Mouse (Mus musculus) hindbrain, embryonic 14.5 days (tissue): ENCODE results near the gene Galnt18. TPM values are rescaled to one million over a fixed set of nuclear protein-coding genes. Genes with fewer than 3 reads are reported as not detected.
A peak's percentile ranks its signal among the peaks of the same experiment; 100 is the strongest.

Source experiments
- ATAC-seq: fragments of 200-750 bp; cut with Nextera tagmentation; 2 replicates; pipeline ENCODE4 v1.8.0; 2017; ENCODE audit warnings: moderate number of reproducible peaks, mild to moderate bottlenecking, moderate TSS enrichment, moderate library complexity; ENCODE audit not compliant: low FRiP score
- DNase-seq: peaks from one replicate; pipeline ENCODE4 v3.0.0-alpha.2; 2015; ENCODE audit warnings: low spot score
- H3K27ac ChIP-seq: fragments of 300-500 bp; sonication (generic); 2 replicates; pipeline ENCODE4 v1.5.1; 2014; ENCODE audit warnings: mild to moderate bottlenecking, moderate library complexity
- H3K27me3 ChIP-seq: fragments of 300-500 bp; sonication (generic); 2 replicates; pipeline ENCODE4 v1.6.1; 2014; ENCODE audit warnings: mild to moderate bottlenecking, low read length, mixed read lengths; ENCODE audit not compliant: control insufficient read depth, insufficient read depth
- H3K36me3 ChIP-seq: fragments of 300-500 bp; sonication (generic); replicated peaks from 2 replicates; pipeline ENCODE4 v1.6.1; 2014; ENCODE audit not compliant: control insufficient read depth, insufficient read depth
- H3K4me1 ChIP-seq: fragments of 300-500 bp; sonication (generic); replicated peaks from 2 replicates; pipeline ENCODE4 v1.6.1; 2014; ENCODE audit warnings: antibody characterized with exemption, low read length, mixed read lengths; ENCODE audit not compliant: control insufficient read depth, insufficient read depth
- H3K4me2 ChIP-seq: fragments of 300-500 bp; sonication (generic); replicated peaks from 2 replicates; pipeline ENCODE4 v1.6.1; 2014; ENCODE audit warnings: mild to moderate bottlenecking, moderate library complexity
- H3K4me3 ChIP-seq: fragments of 300-500 bp; sonication (generic); replicated peaks from 2 replicates; pipeline ENCODE4 v1.5.1; 2014; ENCODE audit warnings: mild to moderate bottlenecking, low read length
- H3K9ac ChIP-seq: fragments of 300-500 bp; sonication (generic); 2 replicates; pipeline ENCODE4 v1.6.1; 2014
- H3K9me3 ChIP-seq: fragments of 300-500 bp; sonication (generic); 2 replicates; pipeline ENCODE4 v1.6.1; 2016; ENCODE audit warnings: low read length; ENCODE audit not compliant: control insufficient read depth
- WGBS: fragments of 180-500 bp; shearing (Covaris S2); extraction: QIAGEN DNeasy Blood & Tissue Kit; methylation state at CpG from one replicate; pipeline ENCODE4 v1.1.7; 2014; 5-methylcytosine and 5-hydroxymethylcytosine counted together
- polyA plus RNA-seq: library from polyadenylated mRNA; unstranded; fragments of >200 nt; fragmentation: Nextera tagmentation; extraction: Ambion mirVana; gene quantifications from 2 replicates; pipeline ENCODE4 v1.2.1, GENCODE M21; 2014

Galnt18 gene
- polyA plus RNA-seq = 10.9 and 14.2 TPM in 2 replicates

GRCm38 (mm10) chr7:111779504-111780242 lies at the start of gene Galnt18:
TSS of gene Galnt18 (minus strand) at chr7:111779977.
- H3K27me3 ChIP-seq = peaks cover 5% of the 10 kb centered on the region
- peak within 1 kb of the TSS; percentile 59 for H3K9ac ChIP-seq
- peak within 1 kb of the TSS; percentile 98 for H3K4me2 ChIP-seq
- peaks cover 15% of the 10 kb centered on the region for H3K4me1 ChIP-seq
- no peaks in the 10 kb centered on the region for H3K9me3 ChIP-seq
- peak within 1 kb of the TSS; percentile 50 for H3K4me3 ChIP-seq
- ATAC-seq = peak; percentile 98
- H3K27ac ChIP-seq = no peak within 1 kb of the TSS
- under 1% methylated on average over 43 of the region's 52 CpGs for whole genome bisulfite sequencing
- DNase-seq = peak; percentile 86
- no peaks in the 10 kb centered on the region for H3K36me3 ChIP-seq

- no peaks in the 10 kb centered on the region for H3K36me3 ChIP-seq
- no peak overlapping the region for H3K27ac ChIP-seq
- no peak overlapping the region for H3K9ac ChIP-seq
- no peak overlapping the region for H3K4me3 ChIP-seq
- DNase-seq (no peak), ATAC-seq (no peak)
- no peaks in the 10 kb centered on the region for H3K4me1 ChIP-seq
- WGBS = 94% methylated on average over 1 of the region's 1 CpGs
- H3K27me3 ChIP-seq = 0 out of 2 replicates have a peak, but pooled peaks cover 3% of the 10 kb centered on the region
- no peak overlapping the region for H3K4me2 ChIP-seq
- H3K9me3 ChIP-seq = no peaks in the 10 kb centered on the region
Measured at GRCm38 (mm10) chr7:111827337-111827736, 47.6 kb upstream of the Galnt18 start.

- WGBS = 54% methylated on average over 1 of the region's 1 CpGs
- Histone ChIP-seq H3K36me3 (no peaks in the 10 kb centered on the region), H3K27ac (no peak overlapping the region), H3K4me1 (no peaks in the 10 kb centered on the region), H3K9me3 (no peaks in the 10 kb centered on the region), H3K27me3 (no peaks in the 10 kb centered on the region), H3K4me3 (no peak overlapping the region), H3K9ac (no peak overlapping the region), H3K4me2 (no peak overlapping the region)
- no peak for ATAC-seq
- no peak for DNase-seq
Measured at GRCm38 (mm10) chr7:111813093-111813492, 33.3 kb upstream of the Galnt18 start.

GRCm38 (mm10) chr7:111811036-111811435 lies 31.3 kb upstream of the Galnt18 start:
- no peak for ATAC-seq
- Histone ChIP-seq H3K4me1 (no peaks in the 10 kb centered on the region), H3K4me2 (no peak overlapping the region), H3K36me3 (no peaks in the 10 kb centered on the region), H3K27ac (no peak overlapping the region), H3K9ac (no peak overlapping the region), H3K27me3 (no peaks in the 10 kb centered on the region), H3K4me3 (no peak overlapping the region), H3K9me3 (no peaks in the 10 kb centered on the region)
- WGBS = 66% methylated on average over 2 of the region's 2 CpGs
- no peak for DNase-seq

- no peak overlapping the region for H3K9ac ChIP-seq
- H3K27me3 ChIP-seq = no peaks in the 10 kb centered on the region
- H3K36me3 ChIP-seq = no peaks in the 10 kb centered on the region
- H3K4me3 ChIP-seq = no peak overlapping the region
- DNase-seq (no peak), ATAC-seq (no peak)
- H3K27ac ChIP-seq = no peak overlapping the region
- no peak overlapping the region for H3K4me2 ChIP-seq
- H3K9me3 ChIP-seq = no peaks in the 10 kb centered on the region
- H3K4me1 ChIP-seq = no peaks in the 10 kb centered on the region
- 69% methylated on average over 3 of the region's 3 CpGs for WGBS
Measured at GRCm38 (mm10) chr7:111809796-111810195, 30.0 kb upstream of the Galnt18 start.

- no peaks in the 10 kb centered on the region for H3K27me3 ChIP-seq
- H3K4me3 ChIP-seq = no peak overlapping the region
- no peak overlapping the region for H3K9ac ChIP-seq
- no peak overlapping the region for H3K4me2 ChIP-seq
- H3K9me3 ChIP-seq = no peaks in the 10 kb centered on the region
- WGBS = 93% methylated on average over 1 of the region's 1 CpGs
- no peak overlapping the region for H3K27ac ChIP-seq
- ATAC-seq = no peak
- no peak for DNase-seq
- no peaks in the 10 kb centered on the region for H3K36me3 ChIP-seq
- H3K4me1 ChIP-seq = no peaks in the 10 kb centered on the region
Measured at GRCm38 (mm10) chr7:111806083-111806482, 26.3 kb upstream of the Galnt18 start.

GRCm38 (mm10) chr7:111804646-111805045 lies 24.9 kb upstream of the Galnt18 start:
- Histone ChIP-seq H3K4me3 (no peak overlapping the region), H3K9me3 (no peaks in the 10 kb centered on the region), H3K4me2 (no peak overlapping the region), H3K4me1 (no peaks in the 10 kb centered on the region), H3K36me3 (no peaks in the 10 kb centered on the region), H3K27ac (no peak overlapping the region), H3K27me3 (no peaks in the 10 kb centered on the region), H3K9ac (no peak overlapping the region)
- WGBS = 92% methylated on average over 4 of the region's 4 CpGs
- DNase-seq (no peak), ATAC-seq (no peak)

GRCm38 (mm10) chr7:111800785-111801184 lies 21.0 kb upstream of the Galnt18 start:
- DNase-seq = no peak
- no peaks in the 10 kb centered on the region for H3K4me1 ChIP-seq
- no peaks in the 10 kb centered on the region for H3K9me3 ChIP-seq
- no peak overlapping the region for H3K4me2 ChIP-seq
- no peak overlapping the region for H3K27ac ChIP-seq
- 71% methylated on average over 5 of the region's 5 CpGs for WGBS
- H3K36me3 ChIP-seq = no peaks in the 10 kb centered on the region
- no peak overlapping the region for H3K9ac ChIP-seq
- no peak for ATAC-seq
- H3K27me3 ChIP-seq = no peaks in the 10 kb centered on the region
- no peak overlapping the region for H3K4me3 ChIP-seq

- H3K9ac ChIP-seq = no peak overlapping the region
- ATAC-seq = no peak
- no peaks in the 10 kb centered on the region for H3K9me3 ChIP-seq
- H3K4me3 ChIP-seq = no peak overlapping the region
- H3K27me3 ChIP-seq = no peaks in the 10 kb centered on the region
- H3K4me2 ChIP-seq = no peak overlapping the region
- no peaks in the 10 kb centered on the region for H3K4me1 ChIP-seq
- H3K36me3 ChIP-seq = no peaks in the 10 kb centered on the region
- WGBS = 91% methylated on average over 5 of the region's 5 CpGs
- no peak for DNase-seq
- no peak overlapping the region for H3K27ac ChIP-seq
Measured at GRCm38 (mm10) chr7:111800120-111800519, 20.3 kb upstream of the Galnt18 start.
